In the genomic region with DNA sequence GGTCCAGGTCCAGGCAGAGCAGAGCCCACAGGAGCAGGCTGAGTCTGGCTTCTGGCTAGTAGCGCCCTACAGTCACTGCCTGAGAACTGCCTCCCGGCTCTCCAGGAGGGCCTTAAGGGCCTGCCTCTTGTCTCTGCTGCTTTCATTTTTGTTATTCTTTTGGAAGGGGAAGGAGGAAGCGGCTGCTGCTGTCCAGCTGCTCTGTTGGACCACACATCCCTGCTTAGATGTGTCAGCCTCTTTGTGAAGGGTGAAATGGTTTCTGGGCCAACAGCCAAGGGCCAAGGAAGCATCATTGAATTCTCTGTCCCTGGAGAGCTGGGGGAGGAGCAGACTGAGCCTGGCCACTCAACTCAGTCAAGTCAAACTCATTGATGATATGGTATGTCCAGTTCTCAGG, we compare ENCODE assay signal across 8 mouse cellular contexts. TPM values are rescaled to one million over a fixed set of nuclear protein-coding genes. Genes with fewer than 3 reads are reported as not detected.
DNase-seq lines count a peak whose midpoint lies in the region; ATAC-seq and TF ChIP-seq lines count a peak whose summit lies in the region.

No protein-coding gene starts in this region.

- H3K4me1 ChIP-seq in intestine, embryonic 16.5 days (ENCODE audit: control insufficient read depth, insufficient read depth, low read length) = peaks cover 53% of the 10 kb centered on the region
- no peaks in the 10 kb centered on the region for H3K4me1 ChIP-seq in neural tube, embryonic 14.5 days (ENCODE audit: control insufficient read depth, insufficient read depth, low read length)
- no peaks in the 10 kb centered on the region for H3K4me1 ChIP-seq in forebrain, embryonic 15.5 days

- POLR2A ChIA-PET in Patski (lab: Charles Lee) = no interaction called here

- 32% methylated on average over 3 of the region's 3 CpGs for WGBS in intestine, embryonic 16.5 days
- 22% methylated on average over 3 of the region's 3 CpGs for WGBS in neural tube, embryonic 14.5 days
- WGBS in forebrain, embryonic 15.5 days = 48% methylated on average over 3 of the region's 3 CpGs

- no peaks in the 10 kb centered on the region for H3K36me3 ChIP-seq in intestine, embryonic 16.5 days (ENCODE audit: control insufficient read depth, insufficient read depth, low read length)
- no peaks in the 10 kb centered on the region for H3K36me3 ChIP-seq in neural tube, embryonic 14.5 days (ENCODE audit: control insufficient read depth, insufficient read depth, low read length)
- H3K36me3 ChIP-seq in forebrain, embryonic 15.5 days = no peaks in the 10 kb centered on the region

- ATAC-seq in Patski = peak; percentile 67
- peak; percentile 45 for ATAC-seq in intestine, embryonic 16.5 days
- peak; percentile 34; the same call in 1 of the 2 replicates for ATAC-seq in neural tube, embryonic 14.5 days (ENCODE audit: low read depth)
- no peak for ATAC-seq in forebrain, embryonic 15.5 days (replicated peaks)

- H3K9ac ChIP-seq in intestine, embryonic 16.5 days (ENCODE audit: low read depth, low read length) = no peak overlapping the region
- no peak overlapping the region for H3K9ac ChIP-seq in neural tube, embryonic 14.5 days (replicated peaks; ENCODE audit: low read depth, low read length)
- no peak overlapping the region for H3K9ac ChIP-seq in forebrain, embryonic 15.5 days (replicated peaks)

- peak overlapping the region; percentile 81 for H3K27ac ChIP-seq in intestine, embryonic 16.5 days (ENCODE audit: low read length)
- H3K27ac ChIP-seq in neural tube, embryonic 14.5 days (ENCODE audit: low read depth, low read length) = no peak overlapping the region
- no peak overlapping the region for H3K27ac ChIP-seq in forebrain, embryonic 15.5 days (replicated peaks)

- in situ Hi-C loops in Patski (cut with MboI; ENCODE audit: low pct_unique_long_range_greater_than_20kb) = no loop called here

- H3K4me2 ChIP-seq in intestine, embryonic 16.5 days (ENCODE audit: low read depth, low read length) = peak overlapping the region; percentile 4; the same call in 1 of the 2 replicates
- no peak overlapping the region for H3K4me2 ChIP-seq in neural tube, embryonic 14.5 days (ENCODE audit: low read depth, low read length)
- H3K4me2 ChIP-seq in forebrain, embryonic 15.5 days (replicated peaks) = no peak overlapping the region

- no peaks in the 10 kb centered on the region for H3K27me3 ChIP-seq in Patski
- no peaks in the 10 kb centered on the region for H3K27me3 ChIP-seq in intestine, embryonic 16.5 days (replicated peaks; ENCODE audit: control insufficient read depth, insufficient read depth, low read length)
- no peaks in the 10 kb centered on the region for H3K27me3 ChIP-seq in neural tube, embryonic 14.5 days (ENCODE audit: control insufficient read depth, insufficient read depth, low read length)
- no peaks in the 10 kb centered on the region for H3K27me3 ChIP-seq in forebrain, embryonic 15.5 days

- no peaks in the 10 kb centered on the region for H3K9me3 ChIP-seq in intestine, embryonic 16.5 days (ENCODE audit: control insufficient read depth, low read length)
- no peaks in the 10 kb centered on the region for H3K9me3 ChIP-seq in neural tube, embryonic 14.5 days (ENCODE audit: control insufficient read depth, low read length)
- H3K9me3 ChIP-seq in forebrain, embryonic 15.5 days = no peaks in the 10 kb centered on the region

- TF ChIP-seq CTCF in Patski (IDR thresholded peaks at IDR 0.05) = no peak

- peak; percentile 42 to 44 for DNase-seq in left cerebral cortex, postnatal 14 days (ENCODE audit: low spot score in 2 of 2)
- no peak for DNase-seq in left cerebral cortex, adult 18-20 months (ENCODE audit: low spot score in 2 of 2)
- no peak for DNase-seq in Patski (ENCODE audit: low read depth, low spot score)
- peak; percentile 51 for DNase-seq in fibroblast of lung, adult 2 months (ENCODE audit: low read depth)
- no peak for DNase-seq in layer of hippocampus, adult 8-10 months (ENCODE audit: low spot score in 2 of 2)

- H3K4me3 ChIP-seq in intestine, embryonic 16.5 days (ENCODE audit: low read length) = no peak overlapping the region
- no peak overlapping the region for H3K4me3 ChIP-seq in neural tube, embryonic 14.5 days (ENCODE audit: low read depth, low read length)
- no peak overlapping the region for H3K4me3 ChIP-seq in forebrain, embryonic 15.5 days

- CTCF ChIA-PET in Patski (lab: Charles Lee) = no interaction called here

- intact Hi-C loops in left cerebral cortex, postnatal 14 days (cut with DNase I) = no loop called here

RNA-seq across cellular contexts. Expression of gene Creb3l1, which starts 7.3 kb away (rescaled TPM):
- total RNA-seq in left cerebral cortex, postnatal 14 days (2021) = 1 to 10 TPM; 3.9 to 6.0 TPM
- 1 to 10 TPM; 2.3 to 2.6 TPM for total RNA-seq in left cerebral cortex, adult 18-20 months (2021)
- polyA plus RNA-seq in Patski (2021) = 3.6 TPM
- 16.6 and 17.6 TPM in 2 replicates for polyA plus RNA-seq in intestine, embryonic 16.5 days (2015; fragmentation: Nextera tagmentation; extraction: Ambion mirVana)
- polyA plus RNA-seq in neural tube, embryonic 14.5 days (2014; fragmentation: Nextera tagmentation; extraction: Ambion mirVana) = 1.2 and 4.5 TPM in 2 replicates
- polyA plus RNA-seq in forebrain, embryonic 15.5 days (2015; fragmentation: Nextera tagmentation; extraction: Ambion mirVana) = 0.92 and 1.0 TPM in 2 replicates
- 1 to 10 TPM; 2.5 to 2.8 (median 2.7) TPM for total RNA-seq in layer of hippocampus, adult 8-10 months (2022)

RNA-seq across cellular contexts. Expression of gene Dgkz, which starts 41.3 kb away (rescaled TPM):
- total RNA-seq in left cerebral cortex, postnatal 14 days (2021) = 100 to 1,000 TPM; 342 to 377 TPM
- 100 to 1,000 TPM; 491 to 526 TPM for total RNA-seq in left cerebral cortex, adult 18-20 months (2021)
- 38.5 TPM for polyA plus RNA-seq in Patski (2021)
- 46.4 and 66.7 TPM in 2 replicates for polyA plus RNA-seq in intestine, embryonic 16.5 days (2015; fragmentation: Nextera tagmentation; extraction: Ambion mirVana)
- polyA plus RNA-seq in neural tube, embryonic 14.5 days (2014; fragmentation: Nextera tagmentation; extraction: Ambion mirVana) = 36.7 and 51.1 TPM in 2 replicates
- 27.6 and 28.2 TPM in 2 replicates for polyA plus RNA-seq in forebrain, embryonic 15.5 days (2015; fragmentation: Nextera tagmentation; extraction: Ambion mirVana)
- 100 to 1,000 TPM; 463 to 479 (median 474) TPM for total RNA-seq in layer of hippocampus, adult 8-10 months (2022)

Comparison
In these comparisons a context has a peak if more than half of its experiments do, and no peak if none do; other contexts are left out.
1. DNase-seq: peak in left cerebral cortex, postnatal 14 days (2 of 2) and fibroblast of lung, adult 2 months (single experiment); none in left cerebral cortex, adult 18-20 months (0 of 2), Patski (single experiment) and layer of hippocampus, adult 8-10 months (0 of 2).